Mouse (Mus musculus) layer of hippocampus, adult 2 months (tissue): ENCODE measurements around the gene Nat10. TPM values are rescaled to one million over a fixed set of nuclear protein-coding genes. Genes with fewer than 3 reads are reported as not detected.

Experiments used
- DNase-seq, 2 experiments: peaks; one replicate each; pipeline ENCODE4 v3.0.0; 2022; ENCODE audit warnings: low spot score in 2 of 2
- H3K27ac ChIP-seq: fragments of 200-600 bp; 2 replicates; pipeline ENCODE4 v1.8.1; 2022
- H3K4me3 ChIP-seq: fragments of 200-600 bp; 2 replicates; pipeline ENCODE4 v1.8.1; 2022; ENCODE audit warnings: mild to moderate bottlenecking
- CTCF ChIP-seq: fragments of 200-600 bp; conservative IDR thresholded peaks from 2 replicates; pipeline ENCODE4 v1.8.1; 2022; ENCODE audit warnings: antibody characterized with exemption, mild to moderate bottlenecking, moderate library complexity
- total RNA-seq, 2 experiments: library from RNA; stranded (reverse); gene quantifications; 2 replicates each; pipeline ENCODE4 v1.2.3; 2021

Gene Nat10
- total RNA-seq, 2 experiments from 2014 or later: 36.7 to 38.5 TPM

GRCm38 (mm10) chr2:103696177-103696576, 64.9 kb downstream of the Nat10 start:
- H3K4me3 ChIP-seq: no peak overlapping the region
- DNase-seq: no peak
- no peak for TF ChIP-seq CTCF
- no peak overlapping the region for H3K27ac ChIP-seq

- no peak overlapping the region for H3K27ac ChIP-seq
- no peak overlapping the region for H3K4me3 ChIP-seq
- no peak for DNase-seq
- TF ChIP-seq CTCF: no peak
These were observed 66.1 kb downstream of the Nat10 start for GRCm38 (mm10) chr2:103694777-103695563.

- H3K4me3 ChIP-seq: no peak overlapping the region
- TF ChIP-seq CTCF: no peak
- no peak overlapping the region for H3K27ac ChIP-seq
- DNase-seq: no peak
These were observed 68.3 kb downstream of the Nat10 start for GRCm38 (mm10) chr2:103692810-103693209.

GRCm38 (mm10) chr2:103691278-103691677, 69.8 kb downstream of the Nat10 start:
- Histone ChIP-seq H3K27ac (no peak overlapping the region), H3K4me3 (no peak overlapping the region)
- no peak for TF ChIP-seq CTCF
- DNase-seq: no peak

GRCm38 (mm10) chr2:103690828-103691227, 70.2 kb downstream of the Nat10 start:
- H3K4me3 ChIP-seq: no peak overlapping the region
- no peak for DNase-seq
- no peak overlapping the region for H3K27ac ChIP-seq
- no peak for TF ChIP-seq CTCF

- Histone ChIP-seq H3K4me3 (no peak overlapping the region), H3K27ac (no peak overlapping the region)
- TF ChIP-seq CTCF: no peak
- DNase-seq: peak; percentile 30 to 49
These were observed 70.6 kb downstream of the Nat10 start for GRCm38 (mm10) chr2:103690425-103690824.

- DNase-seq: no peak
- no peak for TF ChIP-seq CTCF
- Histone ChIP-seq H3K27ac (no peak overlapping the region), H3K4me3 (no peak overlapping the region)
These were observed 73.2 kb downstream of the Nat10 start for GRCm38 (mm10) chr2:103687888-103688287.

- TF ChIP-seq CTCF: no peak
- Histone ChIP-seq H3K27ac (no peak overlapping the region), H3K4me3 (no peak overlapping the region)
- DNase-seq: no peak
These were observed 73.9 kb downstream of the Nat10 start for GRCm38 (mm10) chr2:103687143-103687542.

- DNase-seq: no peak
- H3K27ac ChIP-seq: no peak overlapping the region
- TF ChIP-seq CTCF: no peak
- H3K4me3 ChIP-seq: no peak overlapping the region
These were observed 75.5 kb downstream of the Nat10 start for GRCm38 (mm10) chr2:103685581-103685980.

GRCm38 (mm10) chr2:103684926-103685577, 76.0 kb downstream of the Nat10 start:
- no peak for DNase-seq
- no peak overlapping the region for H3K27ac ChIP-seq
- TF ChIP-seq CTCF: no peak
- no peak overlapping the region for H3K4me3 ChIP-seq

GRCm38 (mm10) chr2:103684431-103684830, 76.6 kb downstream of the Nat10 start:
- DNase-seq: no peak
- TF ChIP-seq CTCF: no peak
- H3K27ac ChIP-seq: no peak overlapping the region
- H3K4me3 ChIP-seq: no peak overlapping the region

- H3K27ac ChIP-seq: no peak overlapping the region; the same call in 1 of the 2 replicates
- no peak overlapping the region for H3K4me3 ChIP-seq
- TF ChIP-seq CTCF: no peak
- peak in 1 of 2 experiments; percentile 13 for DNase-seq
These were observed 78.1 kb downstream of the Nat10 start for GRCm38 (mm10) chr2:103682927-103683442.

GRCm38 (mm10) chr2:103682261-103682722, 78.8 kb downstream of the Nat10 start:
- peak; percentile 20 to 38 for DNase-seq
- H3K4me3 ChIP-seq: no peak overlapping the region
- TF ChIP-seq CTCF: no peak
- peak overlapping the region; percentile 58 for H3K27ac ChIP-seq
